Mouse (Mus musculus): ENCODE data around the gene Sufu.

Sufu gene

DNA sequence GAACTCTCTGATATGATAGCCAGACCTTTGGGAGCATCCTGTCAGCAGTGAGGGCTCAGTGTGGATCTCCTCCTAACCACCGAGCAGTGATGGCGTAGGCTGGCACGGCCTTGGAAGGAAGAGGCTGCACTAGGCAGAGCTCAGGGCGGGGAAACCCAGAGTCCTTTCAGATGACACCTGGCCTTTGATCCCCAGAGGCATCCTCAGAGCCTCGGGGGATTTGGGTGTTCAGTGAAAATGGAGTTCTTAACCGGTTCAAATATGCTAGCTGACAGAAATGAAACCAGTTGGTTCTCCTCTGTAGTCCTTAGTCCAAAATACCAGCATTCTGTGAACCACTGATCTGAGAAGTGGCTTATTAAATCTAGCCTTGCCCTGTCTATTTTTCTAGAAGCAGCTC, 69.5 kb downstream of the Sufu start:
- no peak for DNase-seq (ENCODE audit: low spot score in 2 of 2)

DNA sequence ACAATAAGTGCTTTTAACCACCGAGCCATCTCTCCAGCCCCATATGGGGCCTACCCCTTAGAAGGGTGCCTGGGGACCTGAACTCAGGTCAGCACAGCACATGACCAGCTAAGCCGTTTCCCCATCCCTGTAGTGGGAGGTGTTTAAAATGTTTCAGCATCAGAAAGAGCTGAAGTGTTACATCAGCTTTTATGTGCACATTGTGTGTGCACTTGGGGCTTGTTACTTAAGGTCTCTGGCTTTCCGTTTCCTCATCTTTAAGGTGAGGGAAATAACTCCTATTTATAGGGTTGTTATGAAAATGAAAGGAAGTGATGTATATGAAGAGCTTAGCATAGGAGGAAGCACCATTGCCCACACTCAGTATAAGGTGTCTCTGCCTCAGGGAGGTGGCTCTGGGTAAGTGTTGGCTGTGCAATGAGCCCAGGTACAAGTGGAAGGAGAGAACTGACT, 70.4 kb downstream of the Sufu start:
- DNase-seq (ENCODE audit: low spot score in 2 of 2), result no peak

DNA sequence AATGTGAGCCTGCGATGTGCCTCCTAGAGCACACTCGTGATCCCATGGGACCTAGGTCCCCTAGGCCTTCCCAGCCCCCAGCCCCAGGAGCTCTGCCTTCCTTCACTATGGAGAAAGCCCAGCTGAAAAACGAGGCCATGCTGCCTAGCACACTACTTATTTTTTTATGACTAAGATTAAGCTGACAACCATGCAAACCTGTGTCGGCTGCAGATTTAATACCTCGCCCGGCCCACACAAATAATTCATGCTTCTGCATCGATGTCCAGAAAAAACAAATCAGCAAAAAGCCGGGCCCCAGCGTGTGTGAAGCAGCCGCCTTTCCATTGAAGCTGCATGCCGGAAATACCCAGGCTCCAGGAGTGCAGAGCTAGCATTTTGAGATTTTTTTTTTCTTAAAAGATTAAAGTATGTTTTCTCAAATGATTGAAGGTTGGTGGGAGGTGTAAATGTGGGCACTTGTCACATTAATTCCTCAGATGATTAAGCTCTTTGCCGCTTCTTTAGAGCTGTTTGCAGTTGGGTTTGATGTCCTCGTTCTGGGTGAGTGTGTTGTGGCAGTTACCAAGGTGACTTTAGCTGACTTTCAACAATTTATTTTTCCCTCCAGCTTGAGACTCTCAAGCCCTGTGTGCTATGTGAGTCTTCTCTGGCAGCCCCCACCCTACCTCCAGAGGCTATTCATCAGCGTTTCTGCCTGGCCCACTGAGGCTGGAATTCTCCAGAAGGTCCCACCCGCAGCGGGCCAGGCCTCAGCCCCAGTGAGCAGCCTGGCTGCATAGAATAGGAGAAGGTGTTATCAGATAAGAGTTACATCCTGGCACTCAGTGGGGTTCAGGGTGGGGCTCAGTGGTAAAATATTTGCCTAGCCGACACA, 73.9 kb downstream of the Sufu start:
- DNase-seq (ENCODE audit: low spot score in 2 of 2), result no peak

DNA sequence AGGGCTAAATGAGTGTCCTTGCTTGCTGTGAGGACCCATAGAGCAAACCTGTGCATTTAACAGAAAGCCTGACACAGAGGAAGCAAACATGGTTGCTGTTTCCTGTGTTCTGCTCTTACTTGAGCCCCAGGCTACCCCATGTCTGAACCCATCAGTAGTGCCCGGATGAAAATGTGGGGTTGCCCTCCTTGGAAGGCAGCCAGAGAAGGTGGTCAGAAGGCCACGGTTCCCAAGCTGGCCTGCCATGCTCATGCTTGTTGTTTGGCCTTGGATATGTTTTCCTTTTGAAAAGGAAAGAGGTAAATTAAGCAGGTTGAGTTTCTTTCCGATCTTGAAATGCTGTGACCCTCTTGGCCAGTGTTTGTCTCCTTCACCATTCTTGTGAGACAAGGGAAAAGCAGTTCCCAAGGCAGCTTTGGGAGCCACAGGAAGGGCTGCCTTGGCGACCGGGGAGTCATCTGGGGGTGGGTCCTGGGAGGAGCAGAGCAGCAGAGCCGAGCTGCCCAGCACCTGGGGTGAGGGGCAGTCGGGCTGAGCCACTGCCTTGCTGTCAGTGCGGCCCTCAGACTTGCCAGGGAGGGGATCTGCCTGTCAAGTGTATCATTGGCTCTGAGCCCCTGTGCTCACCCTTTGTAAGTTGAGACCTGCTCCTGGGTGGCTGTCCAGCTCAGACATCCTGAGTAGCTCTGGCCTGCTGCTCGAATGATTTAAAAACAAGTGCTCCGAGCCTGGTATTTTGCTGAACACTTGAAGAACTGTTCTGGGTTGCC, 74.8 kb downstream of the Sufu start:
- DNase-seq (ENCODE audit: low spot score in 2 of 2), result no peak

DNA sequence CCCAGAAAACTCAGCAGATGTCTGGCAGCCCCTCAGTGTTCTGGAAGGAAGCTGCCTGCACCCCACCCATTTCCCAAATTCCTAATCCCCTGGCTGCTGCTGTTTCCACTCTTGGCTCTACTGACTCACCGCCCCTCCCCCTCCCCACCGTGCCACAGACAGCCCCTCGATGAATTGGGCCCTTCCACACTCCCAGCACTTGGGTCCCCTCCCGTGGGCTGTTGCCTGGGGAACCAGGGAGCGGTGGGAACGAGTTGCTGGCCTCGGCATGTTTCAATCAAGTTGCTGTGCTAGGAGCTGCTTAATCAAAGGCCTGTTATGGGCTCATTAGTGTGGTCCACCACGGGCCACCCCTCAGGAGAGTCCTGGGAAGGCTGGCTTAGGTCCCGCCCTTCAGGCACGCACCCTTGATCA, 80.7 kb downstream of the Sufu start:
- no peak for DNase-seq (ENCODE audit: low spot score in 2 of 2)

DNA sequence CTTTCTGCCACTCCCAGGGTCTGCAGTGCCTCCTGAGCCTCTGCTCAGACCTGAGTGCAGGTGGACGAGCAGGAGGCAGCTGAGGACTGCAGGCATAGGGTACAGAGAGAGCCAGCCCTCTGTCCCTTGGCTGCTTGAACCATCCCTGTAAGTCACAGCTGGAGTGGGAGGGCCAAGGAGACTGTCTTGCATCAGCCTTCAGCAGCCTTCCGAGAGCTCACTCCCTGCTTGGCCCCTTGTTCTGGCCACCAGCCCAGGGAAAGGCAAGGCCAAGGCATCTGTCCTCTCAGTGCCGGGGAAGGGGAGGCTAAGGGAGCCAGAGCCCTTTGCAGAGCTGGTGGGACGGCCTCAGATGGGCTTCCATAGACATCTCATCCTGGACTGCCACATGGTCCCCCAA, 81.5 kb downstream of the Sufu start:
- no peak for DNase-seq (ENCODE audit: low spot score in 2 of 2)

DNA sequence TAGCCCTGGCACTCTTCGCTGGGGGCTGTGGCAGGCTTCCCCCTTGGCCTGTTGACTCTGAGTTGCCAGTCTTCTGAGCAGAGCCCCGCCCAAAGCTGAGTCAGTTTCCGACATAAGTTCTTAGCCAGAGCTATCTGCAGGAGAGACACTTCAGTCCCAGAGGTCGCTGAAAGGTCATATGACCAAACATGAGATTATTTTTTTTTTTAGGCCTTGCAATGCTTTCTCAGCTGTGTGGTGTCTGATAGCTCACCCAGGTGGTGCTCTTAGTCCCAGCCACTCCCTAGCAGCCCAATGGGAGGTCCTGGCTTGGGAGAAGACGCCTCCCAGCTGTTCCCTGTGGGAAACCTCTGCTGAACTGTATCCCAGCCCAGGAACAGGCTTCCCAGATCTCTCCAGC, 82.1 kb downstream of the Sufu start:
- DNase-seq (ENCODE audit: low spot score in 2 of 2), result no peak

DNA sequence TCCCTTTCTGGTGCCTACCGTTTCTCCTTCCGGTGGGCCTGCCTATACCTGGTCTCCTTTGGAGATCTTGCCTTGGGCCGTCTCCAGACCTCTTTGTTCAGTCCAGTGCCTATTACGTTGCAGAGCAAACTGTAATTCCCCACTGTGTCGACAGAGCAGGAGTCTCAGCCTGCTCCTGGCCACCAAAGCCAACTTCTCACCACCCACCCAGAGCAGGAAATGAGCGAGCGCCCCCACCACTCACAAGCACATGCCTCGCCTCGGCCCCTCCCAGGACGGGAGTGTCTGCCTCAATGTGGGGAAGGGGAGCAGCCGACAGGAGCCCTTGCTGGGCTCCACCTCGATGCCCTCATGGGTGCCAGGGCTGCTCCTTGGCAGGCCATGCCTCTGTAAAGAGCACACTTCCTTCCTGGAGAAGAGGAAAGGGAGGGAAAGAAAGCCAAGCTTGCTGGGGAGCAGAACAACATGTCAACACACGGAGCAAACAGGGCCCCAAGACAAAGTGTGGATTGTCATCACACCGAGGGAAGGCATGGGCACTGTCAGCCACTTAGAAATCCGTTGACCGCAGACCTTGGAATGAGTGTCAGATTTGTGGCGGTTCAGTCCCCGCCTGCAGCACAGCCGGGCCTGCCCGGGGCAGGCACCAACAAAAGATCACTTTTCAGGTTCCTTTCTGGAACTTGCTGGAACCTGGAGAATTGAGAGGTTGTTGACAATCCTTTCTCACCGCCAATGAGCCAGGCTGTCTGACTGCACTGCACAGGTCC, 82.8 kb downstream of the Sufu start:
- no peak for DNase-seq (ENCODE audit: low spot score in 2 of 2)

DNA sequence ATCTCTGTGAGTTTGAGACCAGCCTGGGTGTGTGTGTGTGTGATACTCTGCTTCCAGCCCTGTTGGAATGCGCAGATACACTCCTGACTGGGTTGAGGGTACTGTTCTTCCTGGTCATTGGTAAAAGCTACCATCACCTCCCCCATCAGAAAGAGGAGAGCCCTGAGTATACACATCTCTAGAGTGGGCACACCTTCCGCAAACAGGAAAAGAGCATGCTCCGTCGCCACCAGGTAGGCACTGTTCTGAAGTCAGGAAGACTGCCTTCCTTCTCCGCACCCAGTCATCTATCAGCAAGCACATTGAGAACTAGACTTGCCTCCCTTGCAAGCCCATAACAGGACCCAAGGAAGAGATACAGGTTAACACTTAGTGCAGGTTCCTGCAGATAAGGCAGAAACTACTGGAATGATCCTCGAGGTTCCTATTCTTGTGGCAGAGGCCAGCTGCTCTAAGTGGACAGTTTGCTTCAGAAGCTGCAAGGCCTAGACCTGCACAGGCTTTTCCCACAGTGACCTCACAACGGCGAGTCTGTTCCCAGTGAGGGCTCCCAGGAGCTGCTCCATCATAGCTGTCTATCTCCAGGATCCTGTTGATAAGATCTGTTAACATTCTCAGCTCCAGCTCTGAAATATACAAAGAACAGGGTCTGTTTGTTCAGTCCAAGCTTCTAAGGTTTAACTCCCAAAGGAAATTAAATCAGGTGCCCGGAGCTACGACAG, 84.1 kb downstream of the Sufu start:
- no peak for DNase-seq (ENCODE audit: low spot score in 2 of 2)

DNA sequence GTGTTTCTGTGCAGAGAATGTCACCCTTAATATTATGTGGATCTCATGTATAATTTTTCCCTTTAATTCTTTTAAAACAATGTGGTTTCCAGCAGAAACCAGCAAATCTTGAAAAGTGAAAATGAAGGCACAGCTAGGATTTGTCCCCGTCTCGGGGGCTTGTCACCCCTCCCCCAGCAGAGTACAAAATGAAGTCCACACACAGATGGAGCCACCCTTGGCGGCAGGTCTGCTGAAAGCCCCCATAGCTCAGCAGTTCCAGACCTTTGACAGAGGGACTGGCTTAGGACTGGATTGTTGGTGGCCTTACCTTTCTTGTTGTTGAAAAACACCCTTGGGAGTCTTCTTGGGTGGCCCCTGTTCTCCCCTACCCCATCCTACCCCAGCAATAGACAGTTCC, 84.7 kb downstream of the Sufu start:
- DNase-seq (ENCODE audit: low spot score in 2 of 2), result no peak

DNA sequence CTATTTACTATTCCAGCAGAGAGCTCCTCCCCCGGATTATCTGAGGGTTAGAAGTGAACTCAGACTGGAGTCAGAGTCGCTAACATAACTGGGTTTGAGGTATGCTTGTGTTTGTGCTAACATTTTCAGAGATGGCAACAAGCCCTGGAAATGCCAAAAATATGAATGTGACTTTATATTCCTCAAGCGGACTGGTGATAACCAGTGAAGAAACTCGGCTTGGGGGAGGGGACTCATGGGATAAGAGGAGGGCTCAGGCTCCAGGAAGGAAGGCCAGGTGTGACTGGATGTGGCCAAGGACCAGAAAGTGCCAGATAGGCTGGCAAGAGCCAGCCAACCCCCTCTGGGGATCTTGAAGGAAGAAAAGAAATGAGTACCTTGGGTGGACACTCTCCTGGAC, 85.1 kb downstream of the Sufu start:
- no peak for DNase-seq (ENCODE audit: low spot score in 2 of 2)

DNA sequence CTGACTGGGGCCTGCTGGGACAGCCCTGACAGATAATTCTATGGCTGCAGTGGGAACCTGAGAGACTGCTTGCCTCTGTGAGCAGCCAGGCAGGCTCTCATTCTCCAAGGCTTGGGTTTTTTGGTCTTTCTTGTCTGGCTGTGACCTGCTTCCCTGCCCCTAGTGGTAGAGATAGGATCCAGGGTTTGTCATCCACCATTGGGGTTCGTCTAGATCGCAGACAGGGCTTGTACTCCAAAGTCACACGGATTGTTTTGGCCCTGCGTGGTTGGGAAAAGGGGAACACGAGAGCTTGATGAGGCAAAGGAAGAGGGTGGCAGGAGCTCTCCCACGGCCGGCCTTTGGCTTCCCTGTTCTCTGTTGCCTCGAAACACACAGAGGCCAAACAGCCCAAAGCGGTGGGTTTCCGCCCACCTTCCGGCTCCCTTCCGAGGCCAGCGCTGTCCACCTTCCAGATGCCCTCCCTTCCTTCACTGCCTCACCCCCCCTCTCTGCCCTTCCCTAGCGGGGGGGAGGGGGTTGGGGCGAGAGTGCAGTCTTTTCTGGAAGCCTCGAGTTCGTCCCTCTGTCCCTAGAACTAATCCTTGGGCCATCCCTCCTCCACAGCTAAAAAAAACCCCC, 86.3 kb downstream of the Sufu start:
- DNase-seq (ENCODE audit: low spot score in 2 of 2), result no peak

DNA sequence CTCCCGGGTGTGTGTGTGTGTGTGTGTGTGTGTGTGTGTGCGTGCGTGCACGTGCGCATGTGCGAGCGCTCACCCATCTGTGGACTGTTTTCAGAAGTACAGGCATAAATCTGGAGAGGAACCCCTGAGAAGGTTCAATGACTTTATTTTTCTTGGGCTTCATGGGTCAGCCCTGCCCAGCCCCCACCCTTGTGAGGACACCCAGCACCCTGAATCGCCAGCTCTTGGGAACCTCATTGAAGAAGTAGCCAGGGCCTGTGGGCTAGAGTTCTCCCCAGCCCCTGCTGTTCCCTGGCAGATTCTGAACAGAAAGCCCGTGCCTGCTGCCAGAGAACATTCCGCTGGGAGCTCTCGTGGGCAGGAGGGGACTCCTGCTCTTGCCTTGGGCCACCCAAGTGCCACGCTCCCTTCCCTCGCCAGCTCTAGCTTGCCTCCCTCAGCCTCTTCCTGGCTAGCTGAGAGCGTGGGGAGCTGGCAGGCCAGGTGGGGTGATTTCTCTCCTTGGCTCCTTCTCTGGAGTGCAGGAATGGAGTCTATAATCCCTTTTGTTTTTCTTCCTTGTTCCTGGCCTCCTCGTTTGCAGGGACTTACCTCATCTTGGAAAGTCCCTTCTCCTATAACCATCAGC, 87.1 kb downstream of the Sufu start:
- DNase-seq (ENCODE audit: low spot score in 2 of 2), result no peak

DNA sequence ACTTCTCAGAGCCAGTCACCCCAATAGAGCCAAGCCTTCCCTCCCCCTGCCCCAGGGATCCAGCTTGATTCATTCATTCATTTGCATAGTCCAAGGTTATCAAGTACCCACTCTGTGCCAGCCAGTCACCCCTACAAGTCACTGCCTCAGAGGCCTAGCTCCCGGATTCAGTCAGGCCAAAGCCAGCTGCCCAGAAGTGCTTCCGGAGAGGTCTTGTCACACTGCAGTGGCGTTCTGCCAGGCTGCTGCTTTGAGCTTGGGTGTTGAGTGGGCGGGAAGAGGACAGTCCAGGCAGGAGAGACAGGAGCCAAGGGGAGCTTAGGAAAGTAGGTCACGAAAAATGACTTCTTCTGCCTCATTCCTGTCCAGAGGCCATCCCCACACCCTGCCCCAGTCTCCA, 87.8 kb downstream of the Sufu start:
- peak in 1 of 2 experiments; percentile 64 for DNase-seq (ENCODE audit: low spot score in 2 of 2)

DNA sequence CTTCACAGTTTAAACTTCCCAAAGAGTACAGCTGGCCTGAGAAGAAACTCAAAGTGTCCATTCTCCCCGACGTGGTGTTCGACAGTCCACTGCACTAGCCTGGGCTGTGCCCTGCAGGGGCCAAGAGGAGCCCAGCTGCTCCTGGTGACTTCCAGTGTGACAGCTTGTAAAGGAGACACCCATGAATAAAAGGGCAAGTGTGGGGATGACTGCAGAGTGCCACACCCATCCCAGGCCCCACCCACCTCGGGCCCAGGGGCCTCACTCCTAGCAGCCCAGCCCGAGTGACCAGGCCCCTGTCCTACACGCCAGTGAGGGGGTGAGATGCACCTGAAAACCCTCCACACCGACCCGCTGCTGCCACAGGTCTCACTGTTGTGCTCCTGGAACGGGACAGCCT, 89.2 kb downstream of the Sufu start:
- DNase-seq (ENCODE audit: low spot score in 2 of 2), result no peak

DNA sequence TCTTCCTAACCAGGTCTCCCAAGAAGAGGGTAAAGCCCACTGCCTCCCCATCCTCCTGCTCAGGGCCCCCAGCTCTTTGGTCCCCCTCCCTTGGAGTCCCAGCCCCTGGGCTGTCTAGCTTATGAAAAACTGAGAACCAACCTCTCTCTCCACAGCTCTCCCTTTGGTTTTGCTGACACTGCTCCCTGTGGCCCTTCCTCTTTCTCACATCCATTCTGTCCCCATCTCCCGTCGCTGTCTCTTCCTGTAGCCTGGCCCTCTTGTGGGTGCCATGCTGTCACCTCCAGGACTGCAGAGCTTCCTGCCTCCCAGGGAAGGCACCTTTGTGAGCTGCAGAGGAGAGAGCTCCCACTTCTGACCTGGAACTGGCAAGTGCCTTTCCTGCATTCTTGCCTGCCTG, 90.0 kb downstream of the Sufu start:
- DNase-seq (ENCODE audit: low spot score in 2 of 2), result no peak

DNA sequence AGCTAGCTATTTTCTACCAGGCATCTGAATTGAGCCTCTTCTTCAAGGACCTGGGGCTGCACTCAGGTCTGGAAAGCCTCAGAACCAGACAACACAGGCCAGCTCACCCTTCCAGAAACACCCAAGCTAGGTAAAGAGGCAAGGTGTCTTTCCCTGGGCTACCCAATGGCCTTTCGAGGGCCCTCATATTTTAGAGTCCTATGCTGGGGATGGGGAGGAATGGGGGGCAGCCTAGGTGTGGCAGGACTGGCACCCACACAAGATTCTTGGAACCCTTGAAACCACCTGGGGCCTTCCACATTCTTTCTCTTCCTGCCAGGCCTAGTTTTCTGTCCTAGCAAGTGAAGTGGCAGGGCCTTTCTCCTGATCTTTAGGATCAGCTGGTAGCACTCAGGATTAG, 92.8 kb downstream of the Sufu start:
- DNase-seq (ENCODE audit: low spot score in 2 of 2), result no peak

DNA sequence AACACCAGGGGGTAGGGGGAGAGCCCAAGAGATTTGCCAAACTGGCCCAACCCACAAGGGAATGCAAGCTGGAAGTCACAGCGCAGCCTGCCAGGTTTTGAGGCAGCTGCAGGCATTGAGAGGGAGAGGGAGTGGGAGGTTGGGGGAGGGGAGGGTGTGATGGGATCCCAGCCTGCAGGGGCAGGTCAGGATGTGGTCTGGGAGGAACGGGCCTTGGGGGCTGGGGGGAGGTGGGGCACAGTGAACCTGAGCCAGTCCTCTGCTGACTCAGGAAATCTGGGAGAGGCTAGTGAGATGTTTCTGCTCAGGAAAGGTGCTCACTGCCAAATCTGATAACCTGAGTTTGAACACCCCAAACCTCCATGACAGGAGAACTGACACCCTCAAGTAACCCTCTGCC, 93.9 kb downstream of the Sufu start:
- DNase-seq (ENCODE audit: low spot score in 2 of 2), result no peak

DNA sequence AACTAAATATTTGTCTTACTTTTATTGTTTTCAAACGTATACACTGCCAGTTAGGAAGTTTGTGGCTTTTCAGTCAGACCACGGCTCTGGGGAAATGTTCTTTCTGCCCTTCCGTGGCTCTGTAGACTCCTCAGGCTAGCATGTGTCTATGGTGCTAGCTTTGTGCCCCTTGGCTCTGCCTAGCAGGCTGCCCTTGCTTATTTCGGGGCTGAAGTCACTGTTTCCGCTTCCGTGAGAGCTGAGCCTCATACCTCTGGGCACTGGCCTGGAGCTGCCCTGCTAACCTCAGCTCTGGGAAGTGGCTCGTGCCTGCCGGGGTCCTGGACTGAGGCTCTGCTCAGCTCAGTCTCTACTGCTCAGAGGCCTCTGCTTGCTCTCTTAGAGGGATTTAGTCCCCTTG, 98.4 kb downstream of the Sufu start:
- no peak for DNase-seq (ENCODE audit: low spot score in 2 of 2)

DNA sequence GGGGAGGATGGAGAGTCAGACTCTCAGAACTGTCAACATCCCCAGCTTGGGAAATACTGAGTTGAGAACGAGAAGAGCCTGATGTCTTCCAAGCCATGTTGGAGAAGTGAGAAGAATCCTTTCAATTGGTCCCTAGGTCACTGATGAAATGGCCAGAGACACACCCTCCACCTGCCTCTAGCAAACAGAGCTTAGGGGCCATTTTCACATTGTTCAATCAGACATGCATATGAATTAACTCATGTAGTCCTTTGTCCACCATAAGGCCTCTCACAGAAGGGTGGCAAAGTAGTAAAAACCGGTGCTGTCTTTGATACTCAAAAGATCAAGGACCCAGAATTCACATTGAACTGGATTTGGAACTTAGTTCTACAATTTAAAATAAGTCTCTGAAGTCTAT, 100.5 kb downstream of the Sufu start:
- DNase-seq (ENCODE audit: low spot score in 2 of 2), result no peak

DNA sequence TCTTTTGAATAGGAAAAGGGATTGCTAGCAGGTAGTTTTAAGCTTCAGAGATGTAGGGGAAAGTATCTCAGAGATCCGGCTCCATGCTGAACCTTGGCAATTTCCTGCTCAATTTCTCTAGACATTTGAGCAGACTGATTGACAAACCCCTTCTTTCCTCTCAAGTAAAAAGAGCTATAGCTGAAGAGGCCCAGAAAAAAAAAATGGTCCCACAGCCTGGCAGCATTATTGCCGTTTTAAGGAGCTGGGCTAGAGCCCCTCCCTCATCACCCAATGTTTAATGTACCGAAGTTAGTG, 102.8 kb downstream of the Sufu start:
- DNase-seq (ENCODE audit: low spot score in 2 of 2), result no peak
